Mouse (Mus musculus): ENCODE measurements around the gene Dbx1.

- no peak for TF ChIP-seq CTCF (conservative IDR thresholded peaks at IDR 0.05; ENCODE audit: low read length)
- no peak for TF ChIP-seq NANOG (IDR thresholded peaks at IDR 0.05; ENCODE audit: borderline replicate concordance, low read length)
These were observed 32.4 kb downstream of the Dbx1 start for GRCm38 (mm10) chr7:49604244-49604643.

Measured in E14TG2a.4 (cell line).